Mouse (Mus musculus): Measurements from ENCODE around the gene Synj2. TPM values are rescaled to one million over a fixed set of nuclear protein-coding genes. Genes with fewer than 3 reads are reported as not detected.
A peak's percentile ranks its signal among the peaks of the same experiment; 100 is the strongest.

The Synj2 gene
- total and polyA plus RNA-seq, 3 experiments = 1.2 to 2.5 TPM; not detected in 1

DNA sequence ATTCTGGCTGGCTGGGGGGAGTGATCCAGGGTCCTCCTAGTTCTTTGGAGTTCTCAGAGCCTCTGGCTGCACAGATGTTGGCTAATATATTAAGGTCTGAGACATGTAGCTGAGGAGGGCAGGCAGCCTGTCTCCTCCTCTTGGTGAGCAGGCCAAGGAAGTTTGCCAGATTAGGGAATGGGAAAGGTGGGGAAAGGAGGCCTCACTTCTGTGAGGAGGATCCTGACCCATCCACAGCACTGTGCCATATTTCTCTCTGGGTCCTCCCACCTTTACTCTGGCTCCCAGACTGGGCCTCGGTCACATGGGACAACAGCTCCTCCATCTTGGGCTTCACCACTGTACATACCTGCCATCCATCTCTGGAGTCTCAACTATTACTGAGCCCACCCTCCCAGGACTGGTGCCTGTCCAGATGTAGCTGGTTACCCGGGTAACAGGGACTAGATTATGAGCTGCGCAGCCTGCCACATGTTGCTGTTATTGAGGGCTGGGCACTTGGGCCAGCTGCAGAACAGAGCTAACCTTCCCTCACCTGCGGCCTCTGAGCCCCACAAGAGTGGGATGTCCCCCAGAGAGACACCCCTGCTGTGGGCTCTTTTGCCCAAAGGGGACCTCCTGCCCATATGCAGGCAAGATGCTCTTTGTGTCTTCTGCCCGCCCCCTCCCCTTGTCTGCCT is 66.2 kb downstream of the Synj2 start:
- H3K9me3 ChIP-seq (replicated peaks; ENCODE audit: insufficient read depth, low read length) = no peaks in the 10 kb centered on the region
- no peak overlapping the region for H3K4me3 ChIP-seq (ENCODE audit: control insufficient read depth in 1 of 2, insufficient read depth in 1 of 2, low read depth in 2 of 2, low read length in 2 of 2)
- H3K4me1 ChIP-seq (ENCODE audit: control insufficient read depth in 1 of 2, insufficient read depth in 2 of 2, low read length in 2 of 2) = peaks cover 9 to 21% of the 10 kb centered on the region in 2 experiments
- H3K36me3 ChIP-seq (ENCODE audit: control insufficient read depth in 1 of 2, insufficient read depth in 2 of 2, low read length in 2 of 2) = peaks cover 0 to 15% of the 10 kb centered on the region in 2 experiments; a peak in 2 of 4 replicates
- no peak overlapping the region for H3K9ac ChIP-seq (ENCODE audit: control insufficient read depth, low read depth, low read length, poor library complexity, severe bottlenecking)
- DNase-seq (ENCODE audit: low read depth, low spot score) = no peak
- no peaks in the 10 kb centered on the region for H3K79me2 ChIP-seq (ENCODE audit: control insufficient read depth, insufficient read depth, low read length, poor library complexity)
- TF ChIP-seq GATA1 (IDR thresholded peaks at IDR 0.05; ENCODE audit: low read depth, low read length) (no peak), TAL1 (IDR thresholded peaks at IDR 0.05; ENCODE audit: low read length) (no peak), GABPA (IDR thresholded peaks at IDR 0.05; ENCODE audit: low read depth, low read length) (no peak), SIN3A (IDR thresholded peaks at IDR 0.05; ENCODE audit: low read length) (no peak), MAX (IDR thresholded peaks at IDR 0.05; ENCODE audit: low read length) (no peak), ETS1 (IDR thresholded peaks at IDR 0.05; ENCODE audit: low read depth, low read length) (no peak), ELF1 (IDR thresholded peaks at IDR 0.05; ENCODE audit: low read depth, low read length) (no peak), MAFK (IDR thresholded peaks at IDR 0.05; ENCODE audit: borderline replicate concordance, low read depth, low read length) (no peak), TBP (IDR thresholded peaks at IDR 0.05; ENCODE audit: low read depth, low read length) (no peak), KAT2A (conservative IDR thresholded peaks at IDR 0.05; ENCODE audit: low read depth, low read length) (no peak), TCF12 (IDR thresholded peaks at IDR 0.05; ENCODE audit: low read depth, low read length) (no peak), CHD2 (IDR thresholded peaks at IDR 0.05; ENCODE audit: low read length) (no peak), MEF2A (IDR thresholded peaks at IDR 0.05; ENCODE audit: extremely low read depth, insufficient replicate concordance, low read depth, low read length, poor library complexity, severe bottlenecking) (no peak), ZC3H11A (IDR thresholded peaks at IDR 0.05; ENCODE audit: low read depth, low read length) (no peak), JUND (IDR thresholded peaks at IDR 0.05; ENCODE audit: low read depth, low read length) (no peak), ZMIZ1 (IDR thresholded peaks at IDR 0.05; ENCODE audit: low read depth, low read length) (no peak), HCFC1 (IDR thresholded peaks at IDR 0.05; ENCODE audit: low read depth, low read length) (no peak), MYC (IDR thresholded peaks at IDR 0.05; ENCODE audit: low read depth, low read length) (no peak)
- no peaks in the 10 kb centered on the region for H3K27me3 ChIP-seq (ENCODE audit: control insufficient read depth in 1 of 2, insufficient read depth in 2 of 2, low read length in 2 of 2)
- H3K27ac ChIP-seq (ENCODE audit: control insufficient read depth, low read depth, low read length) = no peak overlapping the region

GRCm38 (mm10) chr17:6007902-6008301 is 66.8 kb downstream of the Synj2 start:
- Histone ChIP-seq H3K36me3 (ENCODE audit: control insufficient read depth in 1 of 2, insufficient read depth in 2 of 2, low read length in 2 of 2) (peaks cover 0 to 14% of the 10 kb centered on the region in 2 experiments; a peak in 2 of 4 replicates), H3K4me3 (ENCODE audit: control insufficient read depth in 1 of 2, insufficient read depth in 1 of 2, low read depth in 2 of 2, low read length in 2 of 2) (no peak overlapping the region), H3K79me2 (ENCODE audit: control insufficient read depth, insufficient read depth, low read length, poor library complexity) (no peaks in the 10 kb centered on the region), H3K4me1 (ENCODE audit: control insufficient read depth in 1 of 2, insufficient read depth in 2 of 2, low read length in 2 of 2) (peaks cover 9 to 17% of the 10 kb centered on the region in 2 experiments), H3K9ac (ENCODE audit: control insufficient read depth, low read depth, low read length, poor library complexity, severe bottlenecking) (no peak overlapping the region), H3K27me3 (ENCODE audit: control insufficient read depth in 1 of 2, insufficient read depth in 2 of 2, low read length in 2 of 2) (no peaks in the 10 kb centered on the region), H3K9me3 (replicated peaks; ENCODE audit: insufficient read depth, low read length) (no peaks in the 10 kb centered on the region), H3K27ac (ENCODE audit: control insufficient read depth, low read depth, low read length) (peak overlapping the region; percentile 17; the same call in 1 of the 2 replicates)
- TF ChIP-seq E2F4 (IDR thresholded peaks at IDR 0.05; ENCODE audit: borderline replicate concordance, low read depth, low read length) = no peak
- TF ChIP-seq RCOR1 (IDR thresholded peaks at IDR 0.05; ENCODE audit: low read depth, low read length) = no peak
- no peak for TF ChIP-seq NRF1 (IDR thresholded peaks at IDR 0.05; ENCODE audit: insufficient read depth, low read depth, low read length, poor library complexity, severe bottlenecking)
- no peak for TF ChIP-seq TAL1 (IDR thresholded peaks at IDR 0.05; ENCODE audit: low read length)
- 0 out of 2 replicates have a peak, but pooled peaks have one; percentile 16 for TF ChIP-seq MXI1 (IDR thresholded peaks at IDR 0.05; ENCODE audit: low read depth, low read length)
- no peak; the same call in 1 of the 2 replicates for TF ChIP-seq ETS1 (IDR thresholded peaks at IDR 0.05; ENCODE audit: low read depth, low read length)
- DNase-seq (ENCODE audit: low read depth, low spot score) = peak; percentile 75
